Mouse (Mus musculus) G1E-ER4 (cell line): ENCODE measurements around the gene Gm10377. TPM values are rescaled to one million over a fixed set of nuclear protein-coding genes. Genes with fewer than 3 reads are reported as not detected.
"Not testable (repeated sequence)": the region's sequence is repeated elsewhere in the genome, so short reads cannot be mapped to it uniquely, and the experiment has no call there.

Experiments
- GATA1 ChIP-seq: IDR thresholded peaks from one replicate; pipeline ENCODE4 v1.8.0; 2012; ENCODE audit warnings: low read length, inconsistent platforms
- polyA plus RNA-seq: library from polyadenylated mRNA; stranded (reverse); fragments of >175 nt; gene quantifications from 2 replicates; pipeline ENCODE4 v1.2.3, GENCODE M21; 2012

Gene Gm10377
- not detected in 2 replicates for polyA plus RNA-seq

GRCm38 (mm10) chr14:42797887-42798286 lies at the start of gene Gm10377:
Gene Gm10377 (minus strand): TSS chr14:42797987.
- TF ChIP-seq GATA1: not testable (repeated sequence)

- TF ChIP-seq GATA1: not testable (repeated sequence)
These were observed 29.1 kb downstream of the Gm10377 start, which contains the start of gene Gm3015 for GRCm38 (mm10) chr14:42768721-42769120. Gene Gm3015 (minus strand): TSS chr14:42768821.

Other genes with a start within 250 kb of the Gm10377 start
- gene Gm17124, start 198.1 kb downstream of the Gm10377 start, polyA plus RNA-seq: not detected in 2 replicates
- gene Gm3633, start 156.1 kb downstream of the Gm10377 start, polyA plus RNA-seq: not detected in 2 replicates
- not detected in 2 replicates for gene Gm10378, start 142.0 kb downstream of the Gm10377 start, polyA plus RNA-seq
- not detected in 2 replicates for gene Gm3015, start 29.2 kb downstream of the Gm10377 start, polyA plus RNA-seq
- gene Gm21977, start 55.5 kb upstream of the Gm10377 start, polyA plus RNA-seq: not detected in 2 replicates
- not detected in 2 replicates for gene Gm8082, start 195.6 kb upstream of the Gm10377 start, polyA plus RNA-seq
- gene Gm10376, start 217.6 kb upstream of the Gm10377 start, polyA plus RNA-seq: not detected in 2 replicates